Mouse (Mus musculus) cerebellum, adult 2 months (tissue): Measurements from ENCODE around the gene Abhd2. TPM values are rescaled to one million over a fixed set of nuclear protein-coding genes. Genes with fewer than 3 reads are reported as not detected.

Experiments
- DNase-seq, 2 experiments: peaks; one replicate each; pipeline ENCODE4 v3.0.0; 2021
- H3K27ac ChIP-seq: fragments of 200-500 bp; 2 replicates; pipeline ENCODE4 v1.5.1; 2012; ENCODE audit warnings: low read length, control low read depth, inconsistent platforms; ENCODE audit not compliant: insufficient read depth
- H3K27me3 ChIP-seq: fragments of 200-500 bp; 2 replicates; pipeline ENCODE4 v1.6.1; 2012; ENCODE audit warnings: inconsistent platforms, mild to moderate bottlenecking, low read length, moderate library complexity; ENCODE audit not compliant: control insufficient read depth, insufficient read depth
- H3K4me1 ChIP-seq: fragments of 200-500 bp; 2 replicates; pipeline ENCODE4 v1.6.1; 2011; ENCODE audit warnings: low read length; ENCODE audit not compliant: control insufficient read depth, insufficient read depth
- H3K4me3 ChIP-seq: fragments of 200-500 bp; replicated peaks from 2 replicates; pipeline ENCODE3; 2011; ENCODE audit warnings: mild to moderate bottlenecking, low read depth, low read length, control low read depth; ENCODE audit not compliant: insufficient read depth
- CTCF ChIP-seq: fragments of 200-500 bp; IDR thresholded peaks from 2 replicates; pipeline ENCODE4 v1.5.1; 2011; ENCODE audit warnings: low read depth, mild to moderate bottlenecking, control low read depth, low read length, moderate library complexity, borderline replicate concordance; ENCODE audit not compliant: insufficient read depth
- POLR2A ChIP-seq: fragments of 200-500 bp; IDR thresholded peaks from 2 replicates; pipeline ENCODE4 v1.6.1; 2011; ENCODE audit warnings: low read length, control low read depth, borderline replicate concordance; ENCODE audit not compliant: insufficient read depth
- WGBS: fragments of 180-500 bp; shearing (Covaris S2); methylation state at CpG from one replicate; pipeline ENCODE4 v1.1.7; 2018; 5-methylcytosine and 5-hydroxymethylcytosine counted together
- polyA plus RNA-seq: library from polyadenylated mRNA; depleted of rRNA; stranded (reverse); fragments of >200 nt; gene quantifications from 2 replicates; pipeline ENCODE4 v1.2.3, GENCODE M21; 2012

Gene Abhd2
- polyA plus RNA-seq, 1 experiment, result 22.0 TPM

- Histone ChIP-seq H3K4me3 (no peak overlapping the region), H3K4me1 (0 out of 2 replicates have a peak, but pooled peaks cover 3% of the 10 kb centered on the region), H3K27me3 (no peaks in the 10 kb centered on the region), H3K27ac (no peak overlapping the region)
- WGBS, result 59% methylated on average over 3 of the region's 3 CpGs
- peak; percentile 25 to 41 for DNase-seq
- TF ChIP-seq CTCF (no peak), POLR2A (no peak)
Measured at GRCm38 (mm10) chr7:79254248-79254888, 18.6 kb upstream of the Abhd2 start.

GRCm38 (mm10) chr7:79255350-79255749 lies 17.6 kb upstream of the Abhd2 start:
- 44% methylated on average over 7 of the region's 7 CpGs for WGBS
- no peak for TF ChIP-seq POLR2A
- no peak for TF ChIP-seq CTCF
- Histone ChIP-seq H3K27ac (no peak overlapping the region), H3K4me3 (no peak overlapping the region), H3K4me1 (0 out of 2 replicates have a peak, but pooled peaks cover 3% of the 10 kb centered on the region), H3K27me3 (no peaks in the 10 kb centered on the region)
- no peak for DNase-seq

- DNase-seq, result no peak
- WGBS, result 78% methylated on average over 10 of the region's 10 CpGs
- no peak for TF ChIP-seq POLR2A
- TF ChIP-seq CTCF, result 0 out of 2 replicates have a peak, but pooled peaks have one; percentile 16
Measured at GRCm38 (mm10) chr7:79255752-79256151, 17.2 kb upstream of the Abhd2 start.

GRCm38 (mm10) chr7:79256716-79257115 lies 16.3 kb upstream of the Abhd2 start:
- Histone ChIP-seq H3K4me3 (no peak overlapping the region), H3K27ac (no peak overlapping the region), H3K4me1 (0 out of 2 replicates have a peak, but pooled peaks cover 3% of the 10 kb centered on the region), H3K27me3 (no peaks in the 10 kb centered on the region)
- DNase-seq, result no peak
- WGBS, result 95% methylated on average over 4 of the region's 4 CpGs
- TF ChIP-seq CTCF (no peak), POLR2A (no peak)

More at GRCm38 (mm10) chr7:79255752-79256151, 17.2 kb upstream of the Abhd2 start:
- H3K27ac ChIP-seq, result no peak overlapping the region
- H3K27me3 ChIP-seq, result no peaks in the 10 kb centered on the region
- H3K4me3 ChIP-seq, result no peak overlapping the region
- 0 out of 2 replicates have a peak, but pooled peaks cover 3% of the 10 kb centered on the region for H3K4me1 ChIP-seq

GRCm38 (mm10) chr7:79258981-79259542 lies 13.9 kb upstream of the Abhd2 start:
- Histone ChIP-seq H3K4me3 (no peak overlapping the region), H3K27me3 (no peaks in the 10 kb centered on the region), H3K4me1 (0 out of 2 replicates have a peak, but pooled peaks cover 2% of the 10 kb centered on the region), H3K27ac (no peak overlapping the region)
- 94% methylated on average over 10 of the region's 10 CpGs for WGBS
- DNase-seq, result no peak
- no peak for TF ChIP-seq CTCF
- no peak for TF ChIP-seq POLR2A

- WGBS, result 79% methylated on average over 8 of the region's 8 CpGs
- no peak overlapping the region for H3K4me3 ChIP-seq
- H3K4me1 ChIP-seq, result no peaks in the 10 kb centered on the region
- no peak for DNase-seq
- H3K27ac ChIP-seq, result no peak overlapping the region
- H3K27me3 ChIP-seq, result no peaks in the 10 kb centered on the region
- TF ChIP-seq POLR2A (no peak), CTCF (no peak)
Measured at GRCm38 (mm10) chr7:79262478-79262877, 10.5 kb upstream of the Abhd2 start.

GRCm38 (mm10) chr7:79263776-79264175 lies 9.2 kb upstream of the Abhd2 start:
- Histone ChIP-seq H3K27me3 (no peaks in the 10 kb centered on the region), H3K4me3 (no peak overlapping the region), H3K27ac (no peak overlapping the region), H3K4me1 (no peaks in the 10 kb centered on the region)
- TF ChIP-seq CTCF (no peak), POLR2A (no peak)
- DNase-seq, result no peak
- WGBS, result 91% methylated on average over 3 of the region's 3 CpGs

- WGBS, result 67% methylated on average over 4 of the region's 4 CpGs
- no peak overlapping the region for H3K4me3 ChIP-seq
- H3K4me1 ChIP-seq, result no peaks in the 10 kb centered on the region
- DNase-seq, result no peak
- H3K27ac ChIP-seq, result no peak overlapping the region
- H3K27me3 ChIP-seq, result no peaks in the 10 kb centered on the region
- TF ChIP-seq POLR2A (no peak), CTCF (no peak)
Measured at GRCm38 (mm10) chr7:79266228-79266627, 6.8 kb upstream of the Abhd2 start.
